Mouse (Mus musculus) CD4-positive, CD25-positive, alpha-beta regulatory T cell (primary cell): Measurements from ENCODE around the gene Rnpc3. TPM values are rescaled to one million over a fixed set of nuclear protein-coding genes. Genes with fewer than 3 reads are reported as not detected.

Experiments used
- polyA plus RNA-seq: library from polyadenylated mRNA; unstranded; fragments of 100-300 nt; shearing (Covaris generic); gene quantifications from one replicate; pipeline ENCODE4 v1.2.1, GENCODE M21; 2017

The Rnpc3 gene
- polyA plus RNA-seq, result 53.5 TPM

DNA sequence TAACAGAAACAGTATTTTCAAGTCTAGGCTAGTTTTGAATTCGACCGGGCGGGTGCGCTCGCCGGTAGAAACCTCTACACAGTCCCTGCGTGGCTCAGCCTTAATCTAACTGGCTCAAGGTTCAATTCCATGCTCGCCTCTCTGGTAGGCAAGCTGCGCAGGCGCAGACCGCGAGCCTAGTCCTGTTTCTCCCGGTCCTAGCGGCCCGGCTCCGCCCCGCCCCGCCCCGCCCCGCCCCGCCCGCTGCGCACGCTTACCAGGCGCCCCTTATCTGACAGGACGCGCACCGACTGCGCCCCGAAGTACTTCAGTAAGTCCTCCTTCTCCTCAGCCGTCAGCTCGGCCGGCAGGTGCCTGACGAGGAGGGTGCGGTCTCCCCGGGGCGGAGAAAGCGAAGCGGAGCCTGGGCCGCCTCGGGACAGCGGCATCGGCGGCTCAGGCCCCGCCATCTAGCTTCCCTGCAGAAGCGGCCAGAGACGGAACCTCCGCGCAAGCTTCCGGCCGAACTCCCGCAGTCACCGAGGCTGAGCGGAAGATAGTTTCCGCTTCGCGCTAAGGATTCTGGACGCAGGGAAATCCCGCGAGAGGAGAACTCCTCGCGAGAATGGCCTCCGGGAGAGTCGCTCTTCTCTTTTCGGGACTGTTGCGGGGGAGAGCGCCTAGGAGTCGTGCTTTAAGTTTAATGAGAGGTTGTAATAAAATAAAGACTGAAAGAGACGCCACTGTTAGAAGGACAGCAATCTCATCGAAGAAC, at the start of gene Rnpc3:
Gene Rnpc3 (minus strand): TSS at position 544 of the 754 bp plus-strand sequence.

DNA sequence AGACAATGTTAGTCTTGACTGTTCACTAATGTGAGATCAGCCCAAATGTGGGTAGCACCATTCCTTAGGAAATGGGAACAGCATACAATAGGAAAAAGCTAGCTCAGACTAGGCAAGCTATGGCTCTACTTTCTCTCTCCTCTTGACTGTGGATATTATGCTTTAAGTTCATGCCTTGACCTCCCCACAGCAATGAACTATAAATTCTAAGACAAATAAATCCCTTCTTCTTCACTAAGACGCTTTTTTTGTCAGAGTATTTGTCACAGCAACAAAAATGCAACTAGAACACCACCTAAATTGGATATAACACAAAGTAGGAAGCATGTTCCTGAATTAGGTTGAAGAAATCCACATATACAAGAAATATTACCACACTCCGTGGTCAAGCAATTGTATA, 23.4 kb downstream of the Rnpc3 start, which contains the start of gene Amy1:
Gene Amy1 (minus strand): TSS at position 101 of the 400 bp plus-strand sequence.

Other genes with a start within 250 kb of the Rnpc3 start
- gene Amy2a1, start 97.7 kb downstream of the Rnpc3 start, polyA plus RNA-seq, result not detected
- gene Amy1, start 23.4 kb downstream of the Rnpc3 start, polyA plus RNA-seq, result 39.2 TPM